Mouse (Mus musculus): Measurements from ENCODE around the gene H2-Aa.

- TF ChIP-seq BHLHE40 (IDR thresholded peaks at IDR 0.05; ENCODE audit: borderline replicate concordance, low read depth, low read length) (no peak), JUND (IDR thresholded peaks at IDR 0.05; ENCODE audit: low read depth, low read length) (no peak), TAL1 (IDR thresholded peaks at IDR 0.05; ENCODE audit: low read length) (no peak), MXI1 (IDR thresholded peaks at IDR 0.05; ENCODE audit: low read depth, low read length) (no peak), TCF12 (IDR thresholded peaks at IDR 0.05; ENCODE audit: low read depth, low read length) (no peak), USF1 (IDR thresholded peaks at IDR 0.05; ENCODE audit: low read depth, low read length) (no peak), POLR2A (IDR thresholded peaks at IDR 0.05; ENCODE audit: control insufficient read depth in 1 of 2, insufficient read depth in 1 of 2, low read depth in 1 of 2, low read length in 2 of 2, poor library complexity in 1 of 2) (no peak), POLR2AphosphoS5 (IDR thresholded peaks at IDR 0.05; ENCODE audit: borderline replicate concordance, low read depth, low read length) (no peak), CTCF (IDR thresholded peaks at IDR 0.05 in 2 of 3, conservative IDR thresholded peaks at IDR 0.05 in 1 of 3; ENCODE audit: control insufficient read depth in 1 of 3, insufficient read depth in 1 of 3, low read depth in 2 of 3, low read length in 3 of 3, poor library complexity in 1 of 3, severe bottlenecking in 1 of 3) (no peak), GABPA (IDR thresholded peaks at IDR 0.05; ENCODE audit: low read depth, low read length) (no peak), TBP (IDR thresholded peaks at IDR 0.05; ENCODE audit: low read depth, low read length) (no peak), HCFC1 (IDR thresholded peaks at IDR 0.05; ENCODE audit: low read depth, low read length) (no peak)
These were observed 22.2 kb upstream of the H2-Aa start for GRCm38 (mm10) chr17:34309683-34310385.

All from MEL (cell line).